Mouse (Mus musculus): ENCODE results near the gene Hnrnpll. TPM values are rescaled to one million over a fixed set of nuclear protein-coding genes. Genes with fewer than 3 reads are reported as not detected.

Hnrnpll gene
- polyA plus RNA-seq, 1 experiment from 2014 or later = 58.4 TPM

DNA sequence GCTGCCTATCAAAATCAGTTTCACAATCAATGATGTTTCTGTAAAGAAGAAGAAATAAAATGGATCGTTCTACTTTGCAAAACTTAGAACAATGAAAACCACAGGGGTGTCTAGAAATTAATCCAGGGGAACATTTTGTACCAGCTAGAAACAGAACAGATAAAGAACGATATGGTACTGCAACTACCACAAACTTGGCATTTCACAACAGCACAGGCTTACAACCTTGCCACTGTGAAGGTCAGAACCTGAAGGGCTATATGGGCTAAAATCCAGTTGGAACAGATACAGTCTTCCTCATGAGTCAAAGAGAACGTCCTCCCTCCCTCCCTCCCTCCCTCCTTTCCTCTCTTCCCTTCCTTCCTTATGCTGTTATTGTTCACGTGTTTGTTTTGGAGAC, 28.4 kb upstream of the Hnrnpll start:
- WGBS = 74% methylated on average over 4 of the region's 4 CpGs
- Histone ChIP-seq H3K4me2 (ENCODE audit: low read length) (no peak overlapping the region), H3K9ac (ENCODE audit: low read length) (no peak overlapping the region), H3K36me3 (ENCODE audit: control insufficient read depth, insufficient read depth, low read length) (no peaks in the 10 kb centered on the region), H3K4me1 (replicated peaks; ENCODE audit: control insufficient read depth, insufficient read depth, low read length) (no peaks in the 10 kb centered on the region; the same call in 1 of the 2 replicates), H3K27ac (ENCODE audit: low read depth) (no peak overlapping the region), H3K9me3 (ENCODE audit: control insufficient read depth, low read length) (no peaks in the 10 kb centered on the region), H3K27me3 (replicated peaks; ENCODE audit: control insufficient read depth, insufficient read depth, low read length) (no peaks in the 10 kb centered on the region), H3K4me3 (ENCODE audit: low read depth, low read length) (no peak overlapping the region)
- ATAC-seq (replicated peaks; ENCODE audit: low FRiP score, low TSS enrichment, low read depth) (no peak), DNase-seq (ENCODE audit: low spot score) (no peak)

DNA sequence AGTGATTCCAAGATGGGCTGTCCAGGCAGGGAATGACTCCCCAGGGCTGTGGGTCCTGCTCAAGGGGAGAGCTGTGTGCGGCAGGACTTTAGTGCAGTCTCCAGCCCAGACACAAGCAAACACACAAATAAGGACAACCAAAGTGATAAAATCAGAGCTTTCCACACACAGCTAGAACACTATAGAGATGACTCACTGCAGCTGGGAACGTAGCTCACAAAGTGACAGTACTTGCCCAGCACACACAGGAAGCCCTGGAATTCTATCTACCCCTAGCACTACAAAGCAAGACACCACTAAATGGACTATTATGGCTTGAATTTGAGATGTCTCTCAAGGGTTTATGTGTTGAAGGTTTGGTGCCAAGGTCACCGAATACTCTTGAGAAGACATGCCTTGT, 26.0 kb upstream of the Hnrnpll start:
- WGBS = 89% methylated on average over 3 of the region's 3 CpGs
- no peak overlapping the region for H3K4me3 ChIP-seq (ENCODE audit: low read depth, low read length)
- H3K4me2 ChIP-seq (ENCODE audit: low read length) = no peak overlapping the region
- H3K36me3 ChIP-seq (ENCODE audit: control insufficient read depth, insufficient read depth, low read length) = no peaks in the 10 kb centered on the region
- ATAC-seq (replicated peaks; ENCODE audit: low FRiP score, low TSS enrichment, low read depth) (no peak), DNase-seq (ENCODE audit: low spot score) (no peak)
- no peak overlapping the region for H3K27ac ChIP-seq (ENCODE audit: low read depth)
- no peaks in the 10 kb centered on the region for H3K9me3 ChIP-seq (ENCODE audit: control insufficient read depth, low read length)
- H3K9ac ChIP-seq (ENCODE audit: low read length) = no peak overlapping the region
- H3K27me3 ChIP-seq (replicated peaks; ENCODE audit: control insufficient read depth, insufficient read depth, low read length) = no peaks in the 10 kb centered on the region
- no peaks in the 10 kb centered on the region for H3K4me1 ChIP-seq (replicated peaks; ENCODE audit: control insufficient read depth, insufficient read depth, low read length)

- no peak overlapping the region for H3K4me2 ChIP-seq (ENCODE audit: low read length)
- H3K9ac ChIP-seq (ENCODE audit: low read length) = no peak overlapping the region
- no peak overlapping the region for H3K27ac ChIP-seq (ENCODE audit: low read depth)
- H3K36me3 ChIP-seq (ENCODE audit: control insufficient read depth, insufficient read depth, low read length) = no peaks in the 10 kb centered on the region
- H3K4me3 ChIP-seq (ENCODE audit: low read depth, low read length) = no peak overlapping the region
- no peaks in the 10 kb centered on the region for H3K4me1 ChIP-seq (replicated peaks; ENCODE audit: control insufficient read depth, insufficient read depth, low read length)
- DNase-seq (ENCODE audit: low spot score) (no peak), ATAC-seq (replicated peaks; ENCODE audit: low FRiP score, low TSS enrichment, low read depth) (no peak)
- no peaks in the 10 kb centered on the region for H3K27me3 ChIP-seq (replicated peaks; ENCODE audit: control insufficient read depth, insufficient read depth, low read length)
- no peaks in the 10 kb centered on the region for H3K9me3 ChIP-seq (ENCODE audit: control insufficient read depth, low read length)
- WGBS = 79% methylated on average over 11 of the region's 11 CpGs
Measured at GRCm38 (mm10) chr17:80086591-80086990, 24.5 kb upstream of the Hnrnpll start.

DNA sequence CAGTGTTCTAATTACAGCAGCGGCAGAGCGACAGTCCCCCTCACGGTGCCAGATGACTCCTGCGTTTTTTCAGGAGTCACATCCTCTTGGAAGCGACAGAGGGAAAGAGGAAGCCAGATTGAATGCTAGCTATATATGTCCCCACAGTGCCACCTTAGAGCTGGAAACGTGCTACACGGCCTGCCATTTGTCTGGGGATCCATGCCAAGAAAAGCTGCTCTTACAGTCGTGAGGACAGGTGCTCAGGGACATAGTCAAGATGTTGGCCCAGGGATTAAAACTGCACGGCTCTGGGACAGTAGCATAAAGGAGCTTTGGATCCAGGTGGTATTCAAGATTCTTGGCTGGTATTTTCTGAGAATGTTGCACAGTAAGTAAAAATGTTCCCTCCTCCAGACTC, 22.3 kb upstream of the Hnrnpll start:
- WGBS = 77% methylated on average over 9 of the region's 9 CpGs
- Histone ChIP-seq H3K9me3 (ENCODE audit: control insufficient read depth, low read length) (no peaks in the 10 kb centered on the region), H3K4me3 (ENCODE audit: low read depth, low read length) (no peak overlapping the region), H3K9ac (ENCODE audit: low read length) (no peak overlapping the region), H3K27me3 (replicated peaks; ENCODE audit: control insufficient read depth, insufficient read depth, low read length) (no peaks in the 10 kb centered on the region), H3K27ac (ENCODE audit: low read depth) (no peak overlapping the region), H3K4me1 (replicated peaks; ENCODE audit: control insufficient read depth, insufficient read depth, low read length) (no peaks in the 10 kb centered on the region), H3K4me2 (ENCODE audit: low read length) (no peak overlapping the region), H3K36me3 (ENCODE audit: control insufficient read depth, insufficient read depth, low read length) (no peaks in the 10 kb centered on the region)
- ATAC-seq (replicated peaks; ENCODE audit: low FRiP score, low TSS enrichment, low read depth) (no peak), DNase-seq (ENCODE audit: low spot score) (no peak)

GRCm38 (mm10) chr17:80083223-80083622, 21.1 kb upstream of the Hnrnpll start:
- Histone ChIP-seq H3K4me1 (replicated peaks; ENCODE audit: control insufficient read depth, insufficient read depth, low read length) (no peaks in the 10 kb centered on the region), H3K36me3 (ENCODE audit: control insufficient read depth, insufficient read depth, low read length) (no peaks in the 10 kb centered on the region), H3K9ac (ENCODE audit: low read length) (no peak overlapping the region), H3K4me2 (ENCODE audit: low read length) (no peak overlapping the region), H3K27me3 (replicated peaks; ENCODE audit: control insufficient read depth, insufficient read depth, low read length) (no peaks in the 10 kb centered on the region), H3K9me3 (ENCODE audit: control insufficient read depth, low read length) (no peaks in the 10 kb centered on the region), H3K27ac (ENCODE audit: low read depth) (no peak overlapping the region), H3K4me3 (ENCODE audit: low read depth, low read length) (no peak overlapping the region)
- 73% methylated on average over 6 of the region's 6 CpGs for WGBS
- ATAC-seq (replicated peaks; ENCODE audit: low FRiP score, low TSS enrichment, low read depth) (no peak), DNase-seq (ENCODE audit: low spot score) (no peak)

GRCm38 (mm10) chr17:80078726-80079125, 16.6 kb upstream of the Hnrnpll start:
- WGBS = 91% methylated on average over 4 of the region's 4 CpGs
- Histone ChIP-seq H3K27me3 (replicated peaks; ENCODE audit: control insufficient read depth, insufficient read depth, low read length) (no peaks in the 10 kb centered on the region), H3K4me1 (replicated peaks; ENCODE audit: control insufficient read depth, insufficient read depth, low read length) (no peaks in the 10 kb centered on the region), H3K27ac (ENCODE audit: low read depth) (no peak overlapping the region), H3K4me2 (ENCODE audit: low read length) (no peak overlapping the region), H3K9me3 (ENCODE audit: control insufficient read depth, low read length) (no peaks in the 10 kb centered on the region), H3K4me3 (ENCODE audit: low read depth, low read length) (no peak overlapping the region), H3K9ac (ENCODE audit: low read length) (no peak overlapping the region), H3K36me3 (ENCODE audit: control insufficient read depth, insufficient read depth, low read length) (no peaks in the 10 kb centered on the region)
- no peak for DNase-seq (ENCODE audit: low spot score)
- no peak for ATAC-seq (replicated peaks; ENCODE audit: low FRiP score, low TSS enrichment, low read depth)

DNA sequence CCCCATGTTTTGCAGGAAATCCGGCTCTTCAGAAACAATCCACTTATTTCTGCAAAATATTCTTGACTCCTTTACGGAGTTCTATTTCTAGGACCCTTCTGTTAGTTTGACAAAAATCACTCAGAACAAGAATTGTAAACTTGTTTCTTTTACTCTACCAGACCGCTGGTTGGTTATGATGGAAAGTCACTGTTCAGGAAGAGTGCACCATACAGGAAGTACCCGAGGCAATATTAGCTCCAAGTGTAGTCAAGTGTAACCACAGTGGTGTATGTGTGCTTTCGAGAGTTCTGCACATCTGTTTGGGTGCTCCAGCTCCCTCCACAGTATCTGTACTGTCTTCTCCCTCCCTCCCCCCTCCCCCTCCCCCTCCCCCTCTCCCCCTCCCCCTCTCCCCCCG, 5.1 kb upstream of the Hnrnpll start:
- H3K27me3 ChIP-seq (replicated peaks; ENCODE audit: control insufficient read depth, insufficient read depth, low read length) = no peaks in the 10 kb centered on the region
- H3K4me1 ChIP-seq (replicated peaks; ENCODE audit: control insufficient read depth, insufficient read depth, low read length) = peaks cover 2% of the 10 kb centered on the region; the same call in 1 of the 2 replicates
- H3K4me3 ChIP-seq (ENCODE audit: low read depth, low read length) = no peak overlapping the region
- WGBS = 80% methylated on average over 5 of the region's 6 CpGs
- no peaks in the 10 kb centered on the region for H3K9me3 ChIP-seq (ENCODE audit: control insufficient read depth, low read length)
- no peak overlapping the region for H3K4me2 ChIP-seq (ENCODE audit: low read length)
- H3K9ac ChIP-seq (ENCODE audit: low read length) = no peak overlapping the region
- H3K36me3 ChIP-seq (ENCODE audit: control insufficient read depth, insufficient read depth, low read length) = no peaks in the 10 kb centered on the region
- DNase-seq (ENCODE audit: low spot score) (no peak), ATAC-seq (replicated peaks; ENCODE audit: low FRiP score, low TSS enrichment, low read depth) (no peak)
- H3K27ac ChIP-seq (ENCODE audit: low read depth) = no peak overlapping the region

GRCm38 (mm10) chr17:80063840-80064495, 1.8 kb upstream of the Hnrnpll start:
- H3K9ac ChIP-seq (ENCODE audit: low read length) = no peak overlapping the region
- peaks cover 16% of the 10 kb centered on the region for H3K4me1 ChIP-seq (replicated peaks; ENCODE audit: control insufficient read depth, insufficient read depth, low read length)
- no peak overlapping the region for H3K4me2 ChIP-seq (ENCODE audit: low read length)
- no peak overlapping the region for H3K4me3 ChIP-seq (ENCODE audit: low read depth, low read length)
- 70% methylated on average over 8 of the region's 8 CpGs for WGBS
- H3K27me3 ChIP-seq (replicated peaks; ENCODE audit: control insufficient read depth, insufficient read depth, low read length) = no peaks in the 10 kb centered on the region
- no peaks in the 10 kb centered on the region for H3K9me3 ChIP-seq (ENCODE audit: control insufficient read depth, low read length)
- H3K36me3 ChIP-seq (ENCODE audit: control insufficient read depth, insufficient read depth, low read length) = no peaks in the 10 kb centered on the region
- no peak overlapping the region for H3K27ac ChIP-seq (ENCODE audit: low read depth)
- ATAC-seq (replicated peaks; ENCODE audit: low FRiP score, low TSS enrichment, low read depth) (no peak), DNase-seq (ENCODE audit: low spot score) (no peak)

DNA sequence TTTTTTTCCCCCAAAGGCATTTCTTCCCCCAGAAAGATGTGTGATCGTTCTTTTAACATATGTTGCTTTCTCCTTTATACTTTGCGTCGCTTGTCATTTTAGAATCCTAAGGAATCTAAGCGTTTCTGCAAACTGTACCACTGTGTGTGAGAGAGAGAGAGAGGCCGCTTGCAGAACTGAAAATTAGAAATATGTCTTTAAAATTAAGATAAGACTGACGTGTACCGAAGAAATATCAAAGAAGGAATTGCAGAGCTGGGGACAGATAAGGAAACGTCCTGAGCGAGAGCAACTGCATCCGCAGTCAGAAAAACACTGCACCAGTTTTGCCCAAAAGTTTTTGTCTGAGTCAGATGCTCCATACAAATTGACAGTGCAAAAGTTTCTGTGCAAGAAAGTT, 1.3 kb upstream of the Hnrnpll start:
- peak overlapping the region; percentile 89; the same call in 1 of the 2 replicates for H3K4me2 ChIP-seq (ENCODE audit: low read length)
- no peaks in the 10 kb centered on the region for H3K9me3 ChIP-seq (ENCODE audit: control insufficient read depth, low read length)
- H3K4me3 ChIP-seq (ENCODE audit: low read depth, low read length) = no peak overlapping the region
- DNase-seq (ENCODE audit: low spot score) (no peak), ATAC-seq (replicated peaks; ENCODE audit: low FRiP score, low TSS enrichment, low read depth) (no peak)
- 77% methylated on average over 10 of the region's 10 CpGs for WGBS
- H3K27ac ChIP-seq (ENCODE audit: low read depth) = no peak overlapping the region
- H3K36me3 ChIP-seq (ENCODE audit: control insufficient read depth, insufficient read depth, low read length) = no peaks in the 10 kb centered on the region
- no peak overlapping the region for H3K9ac ChIP-seq (ENCODE audit: low read length)
- no peaks in the 10 kb centered on the region for H3K27me3 ChIP-seq (replicated peaks; ENCODE audit: control insufficient read depth, insufficient read depth, low read length)
- H3K4me1 ChIP-seq (replicated peaks; ENCODE audit: control insufficient read depth, insufficient read depth, low read length) = peaks cover 17% of the 10 kb centered on the region
